Mouse (Mus musculus): ENCODE data around the gene Trpm2. TPM values are rescaled to one million over a fixed set of nuclear protein-coding genes. Genes with fewer than 3 reads are reported as not detected.

Trpm2 gene
- polyA plus RNA-seq, 1 experiment from 2014 or later, result 3.6 TPM

- no peaks in the 10 kb centered on the region for H3K36me3 ChIP-seq (ENCODE audit: control insufficient read depth, insufficient read depth, low read length)
- no peak for ATAC-seq (ENCODE audit: low FRiP score, low TSS enrichment)
- no peak overlapping the region for H3K27ac ChIP-seq (replicated peaks; ENCODE audit: low read depth, low read length)
- H3K4me2 ChIP-seq (ENCODE audit: low read length), result no peak overlapping the region
- H3K4me1 ChIP-seq (ENCODE audit: control insufficient read depth, insufficient read depth, low read length), result no peaks in the 10 kb centered on the region
- no peaks in the 10 kb centered on the region for H3K27me3 ChIP-seq (ENCODE audit: control insufficient read depth, insufficient read depth, low read length)
- no peak overlapping the region for H3K4me3 ChIP-seq (replicated peaks; ENCODE audit: low read depth, low read length)
- no peak overlapping the region for H3K9ac ChIP-seq (replicated peaks; ENCODE audit: low read length)
- no peaks in the 10 kb centered on the region for H3K9me3 ChIP-seq (ENCODE audit: control insufficient read depth, low read length)
- DNase-seq, result no peak
- WGBS, result 85% methylated on average over 3 of the region's 3 CpGs
These were observed 90.1 kb downstream of the Trpm2 start for GRCm38 (mm10) chr10:77880305-77880704.

GRCm38 (mm10) chr10:77878985-77879384 is 91.4 kb downstream of the Trpm2 start:
- Histone ChIP-seq H3K4me1 (ENCODE audit: control insufficient read depth, insufficient read depth, low read length) (no peaks in the 10 kb centered on the region), H3K27me3 (ENCODE audit: control insufficient read depth, insufficient read depth, low read length) (no peaks in the 10 kb centered on the region), H3K9ac (replicated peaks; ENCODE audit: low read length) (no peak overlapping the region), H3K4me3 (replicated peaks; ENCODE audit: low read depth, low read length) (no peak overlapping the region), H3K27ac (replicated peaks; ENCODE audit: low read depth, low read length) (no peak overlapping the region), H3K9me3 (ENCODE audit: control insufficient read depth, low read length) (no peaks in the 10 kb centered on the region), H3K4me2 (ENCODE audit: low read length) (no peak overlapping the region), H3K36me3 (ENCODE audit: control insufficient read depth, insufficient read depth, low read length) (no peaks in the 10 kb centered on the region)
- ATAC-seq (ENCODE audit: low FRiP score, low TSS enrichment) (no peak), DNase-seq (no peak)
- whole genome bisulfite sequencing, result 66% methylated on average over 6 of the region's 6 CpGs

- WGBS, result 90% methylated on average over 7 of the region's 7 CpGs
- H3K4me3 ChIP-seq (replicated peaks; ENCODE audit: low read depth, low read length), result no peak overlapping the region
- no peak overlapping the region for H3K27ac ChIP-seq (replicated peaks; ENCODE audit: low read depth, low read length)
- H3K36me3 ChIP-seq (ENCODE audit: control insufficient read depth, insufficient read depth, low read length), result no peaks in the 10 kb centered on the region
- DNase-seq (no peak), ATAC-seq (ENCODE audit: low FRiP score, low TSS enrichment) (no peak)
- no peaks in the 10 kb centered on the region for H3K9me3 ChIP-seq (ENCODE audit: control insufficient read depth, low read length)
- no peaks in the 10 kb centered on the region for H3K27me3 ChIP-seq (ENCODE audit: control insufficient read depth, insufficient read depth, low read length)
- no peak overlapping the region for H3K4me2 ChIP-seq (ENCODE audit: low read length)
- no peaks in the 10 kb centered on the region for H3K4me1 ChIP-seq (ENCODE audit: control insufficient read depth, insufficient read depth, low read length)
- no peak overlapping the region for H3K9ac ChIP-seq (replicated peaks; ENCODE audit: low read length)
These were observed 100.7 kb downstream of the Trpm2 start for GRCm38 (mm10) chr10:77869651-77870050.

GRCm38 (mm10) chr10:77867546-77867945 is 102.8 kb downstream of the Trpm2 start:
- 50% methylated on average over 1 of the region's 1 CpGs for WGBS
- Histone ChIP-seq H3K4me3 (replicated peaks; ENCODE audit: low read depth, low read length) (no peak overlapping the region), H3K36me3 (ENCODE audit: control insufficient read depth, insufficient read depth, low read length) (no peaks in the 10 kb centered on the region), H3K9ac (replicated peaks; ENCODE audit: low read length) (no peak overlapping the region), H3K9me3 (ENCODE audit: control insufficient read depth, low read length) (no peaks in the 10 kb centered on the region), H3K27me3 (ENCODE audit: control insufficient read depth, insufficient read depth, low read length) (no peaks in the 10 kb centered on the region), H3K4me1 (ENCODE audit: control insufficient read depth, insufficient read depth, low read length) (no peaks in the 10 kb centered on the region), H3K4me2 (ENCODE audit: low read length) (no peak overlapping the region), H3K27ac (replicated peaks; ENCODE audit: low read depth, low read length) (no peak overlapping the region)
- DNase-seq (no peak), ATAC-seq (ENCODE audit: low FRiP score, low TSS enrichment) (no peak)

GRCm38 (mm10) chr10:77864762-77865143 is 105.6 kb downstream of the Trpm2 start:
- Histone ChIP-seq H3K9ac (replicated peaks; ENCODE audit: low read length) (0 out of 2 replicates have a peak overlapping the region, but pooled peaks have one; percentile 20), H3K36me3 (ENCODE audit: control insufficient read depth, insufficient read depth, low read length) (no peaks in the 10 kb centered on the region), H3K4me3 (replicated peaks; ENCODE audit: low read depth, low read length) (peak overlapping the region; percentile 24), H3K4me1 (ENCODE audit: control insufficient read depth, insufficient read depth, low read length) (no peaks in the 10 kb centered on the region), H3K27me3 (ENCODE audit: control insufficient read depth, insufficient read depth, low read length) (no peaks in the 10 kb centered on the region), H3K27ac (replicated peaks; ENCODE audit: low read depth, low read length) (no peak overlapping the region), H3K4me2 (ENCODE audit: low read length) (peak overlapping the region; percentile 38), H3K9me3 (ENCODE audit: control insufficient read depth, low read length) (no peaks in the 10 kb centered on the region)
- ATAC-seq (ENCODE audit: low FRiP score, low TSS enrichment) (no peak), DNase-seq (no peak)
- WGBS, result 35% methylated on average over 11 of the region's 11 CpGs

- Histone ChIP-seq H3K27ac (replicated peaks; ENCODE audit: low read depth, low read length) (no peak overlapping the region), H3K9ac (replicated peaks; ENCODE audit: low read length) (0 out of 2 replicates have a peak overlapping the region, but pooled peaks have one; percentile 20), H3K36me3 (ENCODE audit: control insufficient read depth, insufficient read depth, low read length) (no peaks in the 10 kb centered on the region), H3K4me3 (replicated peaks; ENCODE audit: low read depth, low read length) (peak overlapping the region; percentile 24), H3K9me3 (ENCODE audit: control insufficient read depth, low read length) (no peaks in the 10 kb centered on the region), H3K4me2 (ENCODE audit: low read length) (peak overlapping the region; percentile 38), H3K27me3 (ENCODE audit: control insufficient read depth, insufficient read depth, low read length) (no peaks in the 10 kb centered on the region), H3K4me1 (ENCODE audit: control insufficient read depth, insufficient read depth, low read length) (no peaks in the 10 kb centered on the region)
- peak; percentile 17 for DNase-seq
- ATAC-seq (ENCODE audit: low FRiP score, low TSS enrichment), result peak; percentile 55; the same call in 1 of the 2 replicates
- 39% methylated on average over 14 of the region's 14 CpGs for WGBS
These were observed 106.1 kb downstream of the Trpm2 start for GRCm38 (mm10) chr10:77864067-77864761.

- Histone ChIP-seq H3K27ac (replicated peaks; ENCODE audit: low read depth, low read length) (no peak within 1 kb of the TSS), H3K4me2 (ENCODE audit: low read length) (no peak within 1 kb of the TSS), H3K36me3 (ENCODE audit: control insufficient read depth, insufficient read depth, low read length) (no peaks in the 10 kb centered on the region), H3K9ac (replicated peaks; ENCODE audit: low read length) (no peak within 1 kb of the TSS), H3K4me3 (replicated peaks; ENCODE audit: low read depth, low read length) (no peak within 1 kb of the TSS), H3K27me3 (ENCODE audit: control insufficient read depth, insufficient read depth, low read length) (no peaks in the 10 kb centered on the region), H3K4me1 (ENCODE audit: control insufficient read depth, insufficient read depth, low read length) (no peaks in the 10 kb centered on the region), H3K9me3 (ENCODE audit: control insufficient read depth, low read length) (no peaks in the 10 kb centered on the region)
- ATAC-seq (ENCODE audit: low FRiP score, low TSS enrichment), result no peak
- DNase-seq, result no peak
- WGBS, result 41% methylated on average over 7 of the region's 7 CpGs
These were observed 108.7 kb downstream of the Trpm2 start, which contains the start of gene Gm3285 for GRCm38 (mm10) chr10:77861675-77862074. Gene Gm3285, plus strand, starts transcription at chr10:77861975.

Other genes with a start within 250 kb of the Trpm2 start
- not detected in 2 replicates for gene Krtap12-1, start 250.0 kb downstream of the Trpm2 start, polyA plus RNA-seq (2014; fragmentation: Nextera tagmentation; extraction: Ambion mirVana)
- gene Gm10100, start 244.1 kb downstream of the Trpm2 start, polyA plus RNA-seq (2014; fragmentation: Nextera tagmentation; extraction: Ambion mirVana), result not detected in 2 replicates
- gene Gm18596, start 227.9 kb downstream of the Trpm2 start, polyA plus RNA-seq (2014; fragmentation: Nextera tagmentation; extraction: Ambion mirVana), result not detected in 2 replicates
- not detected in 2 replicates for gene Gm9736, start 219.2 kb downstream of the Trpm2 start, polyA plus RNA-seq (2014; fragmentation: Nextera tagmentation; extraction: Ambion mirVana)
- not detected in 2 replicates for gene Gm3233, start 210.9 kb downstream of the Trpm2 start, polyA plus RNA-seq (2014; fragmentation: Nextera tagmentation; extraction: Ambion mirVana)
- gene Gm3238, start 199.2 kb downstream of the Trpm2 start, polyA plus RNA-seq (2014; fragmentation: Nextera tagmentation; extraction: Ambion mirVana), result not detected in 2 replicates
- not detected in 2 replicates for gene Gm7138, start 193.6 kb downstream of the Trpm2 start, polyA plus RNA-seq (2014; fragmentation: Nextera tagmentation; extraction: Ambion mirVana)
- not detected in 2 replicates for gene Gm3250, start 188.0 kb downstream of the Trpm2 start, polyA plus RNA-seq (2014; fragmentation: Nextera tagmentation; extraction: Ambion mirVana)
- not detected in 2 replicates for gene Gm7137, start 182.4 kb downstream of the Trpm2 start, polyA plus RNA-seq (2014; fragmentation: Nextera tagmentation; extraction: Ambion mirVana)
- gene Gm9639, start 175.5 kb downstream of the Trpm2 start, polyA plus RNA-seq (2014; fragmentation: Nextera tagmentation; extraction: Ambion mirVana), result not detected in 2 replicates
- gene Gm19668, start 171.4 kb downstream of the Trpm2 start, polyA plus RNA-seq (2014; fragmentation: Nextera tagmentation; extraction: Ambion mirVana), result not detected in 2 replicates
- gene Gm9507, start 158.7 kb downstream of the Trpm2 start, polyA plus RNA-seq (2014; fragmentation: Nextera tagmentation; extraction: Ambion mirVana), result not detected in 2 replicates
- gene Gm2696, start 155.9 kb downstream of the Trpm2 start, polyA plus RNA-seq (2014; fragmentation: Nextera tagmentation; extraction: Ambion mirVana), result not detected in 2 replicates
- not detected in 2 replicates for gene Krtap10-4, start 143.5 kb downstream of the Trpm2 start, polyA plus RNA-seq (2014; fragmentation: Nextera tagmentation; extraction: Ambion mirVana)
- gene Krtap10-10, start 134.6 kb downstream of the Trpm2 start, polyA plus RNA-seq (2014; fragmentation: Nextera tagmentation; extraction: Ambion mirVana), result not detected in 2 replicates
- gene Gm36176, start 123.8 kb downstream of the Trpm2 start, polyA plus RNA-seq (2014; fragmentation: Nextera tagmentation; extraction: Ambion mirVana), result not detected in 2 replicates
- not detected in 2 replicates for gene Gm10318, start 117.7 kb downstream of the Trpm2 start, polyA plus RNA-seq (2014; fragmentation: Nextera tagmentation; extraction: Ambion mirVana)
- not detected in 2 replicates for gene Gm3285, start 108.6 kb downstream of the Trpm2 start, polyA plus RNA-seq (2014; fragmentation: Nextera tagmentation; extraction: Ambion mirVana)
- 14.3 and 15.7 TPM in 2 replicates for gene Lrrc3, start 68.0 kb downstream of the Trpm2 start, polyA plus RNA-seq (2014; fragmentation: Nextera tagmentation; extraction: Ambion mirVana)
- gene 1810043G02Rik, start 8.0 kb upstream of the Trpm2 start, polyA plus RNA-seq (2014; fragmentation: Nextera tagmentation; extraction: Ambion mirVana), result 41.0 and 45.3 TPM in 2 replicates
- 88.0 and 97.8 TPM in 2 replicates for gene Pfkl, start 39.5 kb upstream of the Trpm2 start, polyA plus RNA-seq (2014; fragmentation: Nextera tagmentation; extraction: Ambion mirVana)
- not detected in 2 replicates for gene Dnmt3l, start 71.4 kb upstream of the Trpm2 start, polyA plus RNA-seq (2014; fragmentation: Nextera tagmentation; extraction: Ambion mirVana)
- 0.09 TPM in 1 of 2 replicates, not detected in the other for gene Aire, start 73.0 kb upstream of the Trpm2 start, polyA plus RNA-seq (2014; fragmentation: Nextera tagmentation; extraction: Ambion mirVana)
- gene Icosl, start 98.7 kb upstream of the Trpm2 start, polyA plus RNA-seq (2014; fragmentation: Nextera tagmentation; extraction: Ambion mirVana), result 0.50 and 0.71 TPM in 2 replicates
- gene D10Jhu81e, start 199.2 kb upstream of the Trpm2 start, polyA plus RNA-seq (2014; fragmentation: Nextera tagmentation; extraction: Ambion mirVana), result 17.9 and 56.8 TPM in 2 replicates
- gene Pwp2, start 214.6 kb upstream of the Trpm2 start, polyA plus RNA-seq (2014; fragmentation: Nextera tagmentation; extraction: Ambion mirVana), result 13.7 and 15.2 TPM in 2 replicates

Data from midbrain, embryonic 14.5 days (tissue).